Mouse (Mus musculus): Measurements from ENCODE around the gene Tmem164. TPM values are rescaled to one million over a fixed set of nuclear protein-coding genes. Genes with fewer than 3 reads are reported as not detected.
A peak's percentile ranks its signal among the peaks of the same experiment; 100 is the strongest.

Tmem164 gene
- polyA plus RNA-seq, 1 experiment = 42.1 TPM

DNA sequence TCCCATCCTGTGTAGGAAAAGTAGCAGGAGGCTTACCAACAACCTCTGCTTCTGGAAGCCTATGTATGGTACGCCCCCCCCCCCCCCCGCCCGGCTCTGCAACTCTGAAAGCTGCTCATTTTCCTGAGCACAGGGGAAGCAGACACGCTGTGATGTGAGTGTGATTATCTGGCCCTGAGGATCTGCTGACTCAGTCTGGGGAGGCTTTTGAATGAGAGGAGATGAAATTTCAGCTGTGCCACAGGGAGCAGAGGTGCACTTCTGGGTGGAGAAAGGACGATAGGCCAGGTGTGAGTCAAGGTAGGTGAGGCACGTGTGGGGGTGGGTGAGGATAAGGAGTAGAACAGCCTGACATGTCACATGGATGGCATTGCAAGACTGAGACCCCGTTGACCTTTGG is 82.1 kb downstream of the Tmem164 start:
- H3K4me3 ChIP-seq (replicated peaks; ENCODE audit: extremely low read depth, low read depth, low read length) = no peak overlapping the region
- DNase-seq = no peak
- TF ChIP-seq CTCF (IDR thresholded peaks at IDR 0.05; ENCODE audit: insufficient read depth, low read length) (no peak), POLR2A (IDR thresholded peaks at IDR 0.05; ENCODE audit: borderline replicate concordance, extremely low read depth, low read depth, low read length) (no peak)
- no peaks in the 10 kb centered on the region for H3K4me1 ChIP-seq (ENCODE audit: control insufficient read depth, insufficient read depth, low read length)
- WGBS = 71% methylated on average over 7 of the region's 7 CpGs

GRCm38 (mm10) chrX:142769698-142770097 is 88.5 kb downstream of the Tmem164 start:
- Histone ChIP-seq H3K4me1 (ENCODE audit: control insufficient read depth, insufficient read depth, low read length) (no peaks in the 10 kb centered on the region), H3K4me3 (replicated peaks; ENCODE audit: extremely low read depth, low read depth, low read length) (no peak overlapping the region)
- no peak for DNase-seq
- WGBS = 85% methylated on average over 6 of the region's 6 CpGs
- TF ChIP-seq CTCF (IDR thresholded peaks at IDR 0.05; ENCODE audit: insufficient read depth, low read length) = no peak
- no peak for TF ChIP-seq POLR2A (IDR thresholded peaks at IDR 0.05; ENCODE audit: borderline replicate concordance, extremely low read depth, low read depth, low read length)

GRCm38 (mm10) chrX:142773658-142774057 is 92.5 kb downstream of the Tmem164 start:
- 75% methylated on average over 4 of the region's 4 CpGs for WGBS
- Histone ChIP-seq H3K4me3 (replicated peaks; ENCODE audit: extremely low read depth, low read depth, low read length) (no peak overlapping the region), H3K4me1 (ENCODE audit: control insufficient read depth, insufficient read depth, low read length) (peaks cover 2% of the 10 kb centered on the region)
- DNase-seq = peak; percentile 17
- no peak for TF ChIP-seq POLR2A (IDR thresholded peaks at IDR 0.05; ENCODE audit: borderline replicate concordance, extremely low read depth, low read depth, low read length)

- TF ChIP-seq POLR2A (IDR thresholded peaks at IDR 0.05; ENCODE audit: borderline replicate concordance, extremely low read depth, low read depth, low read length) = no peak
- TF ChIP-seq CTCF (IDR thresholded peaks at IDR 0.05; ENCODE audit: insufficient read depth, low read length) = no peak
- 57% methylated on average over 4 of the region's 4 CpGs for WGBS
- Histone ChIP-seq H3K4me1 (ENCODE audit: control insufficient read depth, insufficient read depth, low read length) (peaks cover 4% of the 10 kb centered on the region), H3K4me3 (replicated peaks; ENCODE audit: extremely low read depth, low read depth, low read length) (no peak overlapping the region)
- no peak for DNase-seq
Measured at GRCm38 (mm10) chrX:142776131-142776530, 94.9 kb downstream of the Tmem164 start.

DNA sequence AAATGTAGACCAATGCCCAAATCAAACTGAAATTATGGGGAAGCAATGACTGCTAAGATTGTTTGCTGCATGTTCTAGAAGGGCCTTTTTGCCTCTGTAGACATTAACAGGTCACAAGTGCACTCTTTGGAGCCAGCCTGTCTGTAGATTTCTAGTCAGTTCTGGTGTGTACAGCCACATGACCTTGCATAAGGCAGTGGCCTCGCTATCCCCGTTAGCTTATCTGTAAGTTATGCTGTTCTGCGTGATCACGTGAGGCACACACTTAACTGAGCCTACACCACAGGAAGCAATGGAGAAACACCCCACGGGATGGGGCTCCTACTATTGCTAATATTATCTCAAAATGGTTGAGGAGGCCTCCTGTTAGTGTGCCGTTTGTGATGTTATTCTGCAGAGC is 97.4 kb downstream of the Tmem164 start:
- DNase-seq = no peak
- WGBS = 50% methylated on average over 6 of the region's 6 CpGs
- peaks cover 4% of the 10 kb centered on the region for H3K4me1 ChIP-seq (ENCODE audit: control insufficient read depth, insufficient read depth, low read length)
- TF ChIP-seq CTCF (IDR thresholded peaks at IDR 0.05; ENCODE audit: insufficient read depth, low read length) = no peak
- no peak for TF ChIP-seq POLR2A (IDR thresholded peaks at IDR 0.05; ENCODE audit: borderline replicate concordance, extremely low read depth, low read depth, low read length)
- H3K4me3 ChIP-seq (replicated peaks; ENCODE audit: extremely low read depth, low read depth, low read length) = no peak overlapping the region

GRCm38 (mm10) chrX:142786160-142787052 is 105.2 kb downstream of the Tmem164 start:
- H3K4me3 ChIP-seq (replicated peaks; ENCODE audit: extremely low read depth, low read depth, low read length) = no peak overlapping the region
- TF ChIP-seq CTCF (IDR thresholded peaks at IDR 0.05; ENCODE audit: insufficient read depth, low read length) (no peak), POLR2A (IDR thresholded peaks at IDR 0.05; ENCODE audit: borderline replicate concordance, extremely low read depth, low read depth, low read length) (no peak)
- 90% methylated on average over 10 of the region's 10 CpGs for WGBS
- DNase-seq = no peak
- no peaks in the 10 kb centered on the region for H3K4me1 ChIP-seq (ENCODE audit: control insufficient read depth, insufficient read depth, low read length)

- DNase-seq = no peak
- 73% methylated on average over 2 of the region's 2 CpGs for WGBS
- TF ChIP-seq POLR2A (IDR thresholded peaks at IDR 0.05; ENCODE audit: borderline replicate concordance, extremely low read depth, low read depth, low read length) (no peak), CTCF (IDR thresholded peaks at IDR 0.05; ENCODE audit: insufficient read depth, low read length) (no peak)
Measured at GRCm38 (mm10) chrX:142792185-142792584, 111.0 kb downstream of the Tmem164 start.

GRCm38 (mm10) chrX:142794069-142794610 is 112.9 kb downstream of the Tmem164 start:
- TF ChIP-seq POLR2A (IDR thresholded peaks at IDR 0.05; ENCODE audit: borderline replicate concordance, extremely low read depth, low read depth, low read length) (no peak), CTCF (IDR thresholded peaks at IDR 0.05; ENCODE audit: insufficient read depth, low read length) (no peak)
- 54% methylated on average over 4 of the region's 4 CpGs for WGBS
- H3K4me1 ChIP-seq (ENCODE audit: control insufficient read depth, insufficient read depth, low read length) = no peaks in the 10 kb centered on the region
- DNase-seq = no peak
- H3K4me3 ChIP-seq (replicated peaks; ENCODE audit: extremely low read depth, low read depth, low read length) = no peak overlapping the region

More at GRCm38 (mm10) chrX:142792185-142792584, 111.0 kb downstream of the Tmem164 start:
- Histone ChIP-seq H3K4me3 (replicated peaks; ENCODE audit: extremely low read depth, low read depth, low read length) (no peak overlapping the region), H3K4me1 (ENCODE audit: control insufficient read depth, insufficient read depth, low read length) (no peaks in the 10 kb centered on the region)

DNA sequence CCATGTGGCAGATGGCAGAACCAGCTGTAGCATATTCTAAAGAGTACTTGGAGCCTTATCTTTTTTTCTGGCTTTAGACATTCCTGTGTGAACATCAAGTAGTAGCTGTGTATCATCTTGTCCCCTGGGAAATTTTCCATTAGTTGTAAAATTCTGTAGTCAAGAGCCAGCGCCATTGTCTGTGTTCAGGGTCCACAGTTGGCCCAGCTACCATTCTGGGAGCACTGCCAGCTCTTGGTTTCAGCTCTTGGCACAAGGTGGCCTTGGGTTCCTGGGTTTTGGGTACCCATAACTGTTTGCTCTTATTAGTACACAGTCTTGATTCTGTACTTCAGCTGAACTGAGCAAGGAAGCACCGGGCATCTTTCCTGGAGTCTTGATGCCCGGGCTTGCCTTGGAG is 123.4 kb downstream of the Tmem164 start:
- TF ChIP-seq POLR2A (IDR thresholded peaks at IDR 0.05; ENCODE audit: borderline replicate concordance, extremely low read depth, low read depth, low read length) = no peak
- TF ChIP-seq CTCF (IDR thresholded peaks at IDR 0.05; ENCODE audit: insufficient read depth, low read length) = no peak
- H3K4me1 ChIP-seq (ENCODE audit: control insufficient read depth, insufficient read depth, low read length) = no peaks in the 10 kb centered on the region; the same call in 1 of the 2 replicates
- DNase-seq = no peak
- WGBS = 69% methylated on average over 3 of the region's 3 CpGs
- H3K4me3 ChIP-seq (replicated peaks; ENCODE audit: extremely low read depth, low read depth, low read length) = no peak overlapping the region

- WGBS = 51% methylated on average over 6 of the region's 6 CpGs
- peak; percentile 17 for DNase-seq
- H3K4me1 ChIP-seq (ENCODE audit: control insufficient read depth, insufficient read depth, low read length) = no peaks in the 10 kb centered on the region; the same call in 1 of the 2 replicates
- H3K4me3 ChIP-seq (replicated peaks; ENCODE audit: extremely low read depth, low read depth, low read length) = peak overlapping the region; percentile 48
- TF ChIP-seq CTCF (IDR thresholded peaks at IDR 0.05; ENCODE audit: insufficient read depth, low read length) (no peak), POLR2A (IDR thresholded peaks at IDR 0.05; ENCODE audit: borderline replicate concordance, extremely low read depth, low read depth, low read length) (no peak)
Measured at GRCm38 (mm10) chrX:142806126-142806525, 124.9 kb downstream of the Tmem164 start.
